Mouse (Mus musculus): ENCODE measurements around the gene Scgb2b2. TPM values are rescaled to one million over a fixed set of nuclear protein-coding genes. Genes with fewer than 3 reads are reported as not detected.

The Scgb2b2 gene
- not detected in 2 replicates for polyA plus RNA-seq (2012; rRNA removed)

DNA sequence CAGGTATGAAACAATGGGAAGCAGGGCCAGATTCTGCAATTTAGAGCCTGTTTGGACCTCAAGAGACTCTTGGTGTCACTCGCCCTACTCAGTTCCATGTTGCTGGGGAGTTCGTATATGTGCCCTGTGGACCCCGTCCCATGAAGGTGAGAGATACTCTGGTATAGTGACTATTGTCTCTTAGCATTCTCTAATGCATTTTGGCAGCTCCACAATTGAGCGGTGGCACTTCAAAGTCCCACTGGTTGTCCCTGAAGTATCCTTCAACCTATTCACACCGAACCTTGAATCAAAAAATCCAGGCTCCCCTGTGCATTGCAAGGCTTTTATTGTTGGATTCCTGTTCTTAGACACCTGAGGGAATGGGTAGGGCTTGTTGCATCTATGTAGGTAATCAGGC, at the start of gene Scgb2b2:
TSS of gene Scgb2b2 (plus strand) at position 301 of the 400 bp plus-strand sequence.

DNA sequence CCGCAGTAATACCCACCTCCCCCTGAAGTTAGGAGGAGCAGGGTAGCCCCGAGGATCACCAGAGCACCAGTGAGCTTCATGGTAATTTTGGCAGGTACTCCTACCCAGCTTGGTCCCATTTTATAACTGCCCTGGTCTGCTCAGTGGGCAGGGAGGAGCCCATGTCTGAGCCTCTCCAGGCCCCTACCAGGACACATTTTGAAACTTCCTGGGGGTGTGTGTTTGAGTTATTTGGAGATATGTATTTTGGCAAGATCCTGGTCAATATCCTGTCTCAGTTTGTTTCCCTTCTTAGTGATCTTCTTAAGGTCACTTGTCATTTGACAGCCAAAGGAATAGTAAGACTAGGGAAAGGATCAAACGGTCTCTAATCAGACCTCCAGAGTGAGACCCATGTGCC, 1.4 kb downstream of the Scgb2b2 start, which contains the start of gene Scgb1b2:
TSS of gene Scgb1b2 (minus strand) at position 101 of the 400 bp plus-strand sequence.

Other genes starting within 250 kb of the Scgb2b2 start
- gene Fxyd5, start 248.0 kb upstream of the Scgb2b2 start, polyA plus RNA-seq (2012; rRNA removed), result 17.0 and 23.0 TPM in 2 replicates
- 45.5 and 68.3 TPM in 2 replicates for gene Fxyd7, start 239.0 kb upstream of the Scgb2b2 start, polyA plus RNA-seq (2012; rRNA removed)
- 14.3 and 25.8 TPM in 2 replicates for gene Fxyd1, start 233.3 kb upstream of the Scgb2b2 start, polyA plus RNA-seq (2012; rRNA removed)
- 0.65 and 1.6 TPM in 2 replicates for gene Lgi4, start 231.2 kb upstream of the Scgb2b2 start, polyA plus RNA-seq (2012; rRNA removed)
- gene Fxyd3, start 213.8 kb upstream of the Scgb2b2 start, polyA plus RNA-seq (2012; rRNA removed), result 0.36 and 6.3 TPM in 2 replicates
- gene Hpn, start 175.2 kb upstream of the Scgb2b2 start, polyA plus RNA-seq (2012; rRNA removed), result 0.74 and 1.9 TPM in 2 replicates
- gene Scn1b, start 163.5 kb upstream of the Scgb2b2 start, polyA plus RNA-seq (2012; rRNA removed), result 12.0 and 14.9 TPM in 2 replicates
- 380 and 425 TPM in 2 replicates for gene Gramd1a, start 134.6 kb upstream of the Scgb2b2 start, polyA plus RNA-seq (2012; rRNA removed)
- not detected in 2 replicates for gene Scgb1b2, start 1.3 kb downstream of the Scgb2b2 start, polyA plus RNA-seq (2012; rRNA removed)
- not detected in 2 replicates for gene Scgb2b3, start 71.6 kb downstream of the Scgb2b2 start, polyA plus RNA-seq (2012; rRNA removed)
- gene Scgb1b3, start 85.1 kb downstream of the Scgb2b2 start, polyA plus RNA-seq (2012; rRNA removed), result not detected in 2 replicates